ENCODE assay signal across 10 mouse cellular contexts in the genomic region with DNA sequence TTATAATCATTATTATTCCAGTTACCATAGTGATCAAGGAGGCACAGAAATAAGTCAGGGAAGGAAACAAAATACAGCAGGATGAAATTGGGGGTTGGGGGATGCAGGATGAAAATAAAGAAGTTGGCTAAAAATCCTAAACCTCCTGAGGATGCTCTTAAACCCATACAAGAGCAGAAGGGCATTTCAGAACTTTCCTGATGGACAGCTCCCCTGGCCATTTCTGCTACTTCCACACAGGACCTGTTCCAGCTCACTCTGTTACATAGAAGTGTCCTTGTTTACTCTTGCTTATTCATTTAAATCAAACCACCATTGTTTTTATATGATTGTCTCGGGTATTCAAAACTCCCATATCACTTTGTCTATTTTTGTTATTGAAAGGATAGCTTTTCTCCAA.
A peak's percentile ranks its signal among the peaks of the same experiment; 100 is the strongest.
DNase-seq lines count a peak whose midpoint lies in the region; ATAC-seq and TF ChIP-seq lines count a peak whose summit lies in the region.
"Had no signal": no experiment of that assay in that cellular context is flagged by ENCODE, and none has a peak within 500 bp of the region (broad histone marks: within the 10 kb centered on the region; RNA-seq: fewer than 3 reads in every experiment).

No protein-coding gene starts in this region.

- 0 out of 2 replicates have a peak, but pooled peaks cover 2% of the 10 kb centered on the region for H3K4me1 ChIP-seq in kidney, embryonic 14.5 days (ENCODE audit: control insufficient read depth, insufficient read depth, low read length)
- no peaks in the 10 kb centered on the region for H3K4me1 ChIP-seq in ES-E14 (ENCODE audit: control insufficient read depth in 2 of 2, insufficient read depth in 2 of 2, low read length in 2 of 2, poor library complexity in 1 of 2)

- H3K4me3 ChIP-seq in kidney, embryonic 14.5 days (ENCODE audit: low read length) = no peak overlapping the region
- H3K4me3 ChIP-seq in ES-E14 (ENCODE audit: insufficient read depth in 1 of 2, low read depth in 1 of 2, low read length in 2 of 2, poor library complexity in 1 of 2, severe bottlenecking in 1 of 2) = no peak overlapping the region
- H3K4me3 ChIP-seq: embryonic facial prominence, embryonic 15.5 days had no signal

- ATAC-seq in kidney, embryonic 14.5 days (ENCODE audit: low FRiP score, low TSS enrichment) = no peak

- no peaks in the 10 kb centered on the region for H3K27me3 ChIP-seq in kidney, embryonic 14.5 days (ENCODE audit: control insufficient read depth, insufficient read depth, low read length)

- no peak overlapping the region for H3K27ac ChIP-seq in kidney, embryonic 14.5 days (ENCODE audit: low read depth, low read length)
- H3K27ac ChIP-seq in ES-E14 (ENCODE audit: insufficient read depth, low read depth, low read length, poor library complexity, severe bottlenecking) = no peak overlapping the region
- H3K27ac ChIP-seq: embryonic facial prominence, embryonic 15.5 days; liver, embryonic 14.5 days had no signal

- peak; percentile 28 for DNase-seq in kidney, adult 9 months
- peak; percentile 55 for DNase-seq in ES-E14 (ENCODE audit: low read depth, low spot score)
- DNase-seq in adrenal gland, adult 18-20 months (ENCODE audit: low spot score in 2 of 2) = peak; percentile 10 to 25
- DNase-seq in kidney, postnatal 10 days = peak; percentile 80
- no peak for DNase-seq in layer of hippocampus, adult 9-10 months (ENCODE audit: low spot score)
- no peak for DNase-seq in thymus, adult 18-20 months
- DNase-seq in left cerebral cortex, adult 11 months (ENCODE audit: low spot score) = no peak

- 22% methylated on average over 1 of the region's 1 CpGs for WGBS in kidney, embryonic 14.5 days

- H3K36me3 ChIP-seq in kidney, embryonic 14.5 days (ENCODE audit: control insufficient read depth, insufficient read depth, low read length) = no peaks in the 10 kb centered on the region
- no peaks in the 10 kb centered on the region for H3K36me3 ChIP-seq in ES-E14 (ENCODE audit: control insufficient read depth, insufficient read depth, low read length, poor library complexity, severe bottlenecking)
- H3K36me3 ChIP-seq: embryonic facial prominence, embryonic 15.5 days had no signal

- in situ Hi-C loops in ES-E14 (cut with MboI; ENCODE audit: low sequenced_read_pairs in 2 of 2, unreplicated experiment in 2 of 2) = no loop called here

- no peaks in the 10 kb centered on the region for H3K9me3 ChIP-seq in kidney, embryonic 14.5 days (ENCODE audit: control insufficient read depth, low read length)
- no peaks in the 10 kb centered on the region for H3K9me3 ChIP-seq in ES-E14 (ENCODE audit: control insufficient read depth, insufficient read depth, low read depth, low read length)
- H3K9me3 ChIP-seq: embryonic facial prominence, embryonic 15.5 days had no signal

- H3K4me2 ChIP-seq in kidney, embryonic 14.5 days (replicated peaks; ENCODE audit: low read depth, low read length) = no peak overlapping the region
- H3K4me2 ChIP-seq: embryonic facial prominence, embryonic 15.5 days had no signal

- H3K9ac ChIP-seq in kidney, embryonic 14.5 days (ENCODE audit: low read depth, low read length) = no peak overlapping the region
- no peak overlapping the region for H3K9ac ChIP-seq in ES-E14 (ENCODE audit: insufficient read depth, low read depth, low read length, poor library complexity, severe bottlenecking)
- H3K9ac ChIP-seq: embryonic facial prominence, embryonic 15.5 days; liver, embryonic 14.5 days had no signal

TF ChIP-seq in ES-E14, 5 proteins besides CTCF, POLR2A, EP300 and RAD21:
- no peak for TF ChIP-seq ZC3H11A (IDR thresholded peaks at IDR 0.05; ENCODE audit: borderline replicate concordance, low read depth, low read length)
- TF ChIP-seq HCFC1 (IDR thresholded peaks at IDR 0.05; ENCODE audit: borderline replicate concordance, insufficient read depth, low read length) = no peak
- TF ChIP-seq ZNF384 (IDR thresholded peaks at IDR 0.05; ENCODE audit: low read depth, low read length) = no peak
- TF ChIP-seq CHD2 (IDR thresholded peaks at IDR 0.05; ENCODE audit: low read depth, low read length) = no peak
- no peak for TF ChIP-seq MAFK (IDR thresholded peaks at IDR 0.05; ENCODE audit: insufficient read depth, low read depth, low read length)

Comparison
In these comparisons a context has a peak if more than half of its experiments do, and no peak if none do; other contexts are left out.
1. DNase-seq: peak in kidney, adult 9 months (single experiment), ES-E14 (single experiment), adrenal gland, adult 18-20 months (2 of 2) and kidney, postnatal 10 days (single experiment); none in layer of hippocampus, adult 9-10 months (single experiment), thymus, adult 18-20 months (0 of 2) and left cerebral cortex, adult 11 months (single experiment).